Mouse (Mus musculus): ENCODE results near the gene Scrn2.

- TF ChIP-seq POLR2A (IDR thresholded peaks at IDR 0.05; ENCODE audit: insufficient read depth, low read depth, low read length) (no peak), CTCF (IDR thresholded peaks at IDR 0.05) (no peak)
These were observed 32.3 kb upstream of the Scrn2 start for GRCm38 (mm10) chr11:96997380-96997956.

Data from heart, adult 2 months (tissue).